Mouse (Mus musculus) liver, embryonic 14.5 days (tissue): ENCODE results near the gene Ap1m1.

Experiments used
- CTCF ChIP-seq: IDR thresholded peaks from 2 replicates; pipeline ENCODE4 v1.5.1; 2016; ENCODE audit warnings: antibody characterized with exemption, low read depth, control low read depth
- EP300 ChIP-seq: IDR thresholded peaks from 2 replicates; pipeline ENCODE4 v1.6.1; 2016; ENCODE audit warnings: antibody characterized with exemption, low read depth

- TF ChIP-seq EP300: no peak
- no peak for TF ChIP-seq CTCF
These were observed 49.6 kb upstream of the Ap1m1 start for GRCm38 (mm10) chr8:72190215-72190539.
